Mouse (Mus musculus): Measurements from ENCODE around the gene Gm11238. TPM values are rescaled to one million over a fixed set of nuclear protein-coding genes. Genes with fewer than 3 reads are reported as not detected.

Gm11238 gene
- total RNA-seq (2023), result not detected in 4 replicates

GRCm38 (mm10) chr4:73607581-73607980 is at the start of gene Gm11238:
TSS of gene Gm11238 (plus strand) at chr4:73607881.

GRCm38 (mm10) chr4:73622684-73623083 is 15.0 kb downstream of the Gm11238 start, which contains the start of gene Gm11237:
TSS of gene Gm11237 (plus strand) at chr4:73622984.

GRCm38 (mm10) chr4:73637821-73638220 is 30.1 kb downstream of the Gm11238 start, which contains the start of gene Gm11236:
TSS of gene Gm11236 (plus strand) at chr4:73638121.

GRCm38 (mm10) chr4:73668054-73668453 is 60.4 kb downstream of the Gm11238 start, which contains the start of gene Gm11239:
TSS of gene Gm11239 (plus strand) at chr4:73668354.

GRCm38 (mm10) chr4:73683216-73683615 is 75.5 kb downstream of the Gm11238 start, which contains the start of gene Gm428:
TSS of gene Gm428 (plus strand) at chr4:73683516.

Other genes with a start within 250 kb of the Gm11238 start
- gene Gm11487, start 202.8 kb upstream of the Gm11238 start, total RNA-seq (2023), result not detected in 4 replicates
- not detected in 4 replicates for gene Gm11237, start 15.1 kb downstream of the Gm11238 start, total RNA-seq (2023)
- not detected in 4 replicates for gene Gm11236, start 30.2 kb downstream of the Gm11238 start, total RNA-seq (2023)
- gene Gm11239, start 60.5 kb downstream of the Gm11238 start, total RNA-seq (2023), result not detected in 4 replicates
- not detected in 4 replicates for gene Gm428, start 75.6 kb downstream of the Gm11238 start, total RNA-seq (2023)
- gene Rasef, start 183.1 kb downstream of the Gm11238 start, total RNA-seq (2023), result not detected in 4 replicates